Mouse (Mus musculus): ENCODE results near the gene Rrp36. TPM values are rescaled to one million over a fixed set of nuclear protein-coding genes. Genes with fewer than 3 reads are reported as not detected.
A peak's percentile ranks its signal among the peaks of the same experiment; 100 is the strongest.

Rrp36 gene
- polyA plus RNA-seq, 1 experiment from 2014 or later = 54.0 TPM

GRCm38 (mm10) chr17:46706375-46707089, 32.4 kb upstream of the Rrp36 start:
- Histone ChIP-seq H3K36me3 (replicated peaks; ENCODE audit: control insufficient read depth, insufficient read depth, low read depth, low read length) (no peaks in the 10 kb centered on the region), H3K4me1 (ENCODE audit: control insufficient read depth, insufficient read depth, low read length) (peaks cover 10% of the 10 kb centered on the region), H3K27me3 (ENCODE audit: control insufficient read depth, insufficient read depth, low read length) (no peaks in the 10 kb centered on the region), H3K27ac (replicated peaks; ENCODE audit: low read depth, low read length) (no peak overlapping the region), H3K4me2 (ENCODE audit: low read depth, low read length) (no peak overlapping the region), H3K9me3 (replicated peaks; ENCODE audit: control insufficient read depth, low read length) (no peaks in the 10 kb centered on the region), H3K4me3 (ENCODE audit: low read depth, low read length) (no peak overlapping the region), H3K9ac (replicated peaks; ENCODE audit: low read length) (no peak overlapping the region)
- 91% methylated on average over 14 of the region's 14 CpGs for WGBS
- ATAC-seq (replicated peaks; ENCODE audit: insufficient number of reproducible peaks, low FRiP score, low TSS enrichment, low read depth) = no peak
- no peak for DNase-seq (ENCODE audit: low spot score)

GRCm38 (mm10) chr17:46704887-46705835, 31.0 kb upstream of the Rrp36 start, which contains the start of gene Ppp2r5d:
Ppp2r5d (minus strand) TSS chr17:46705111.
- peak within 1 kb of the TSS; percentile 91 for H3K4me3 ChIP-seq (ENCODE audit: low read depth, low read length)
- H3K27ac ChIP-seq (replicated peaks; ENCODE audit: low read depth, low read length) = peak within 1 kb of the TSS; percentile 85
- peak within 1 kb of the TSS; percentile 90 for H3K9ac ChIP-seq (replicated peaks; ENCODE audit: low read length)
- no peaks in the 10 kb centered on the region for H3K9me3 ChIP-seq (replicated peaks; ENCODE audit: control insufficient read depth, low read length)
- DNase-seq (ENCODE audit: low spot score) (peak; percentile 99), ATAC-seq (replicated peaks; ENCODE audit: insufficient number of reproducible peaks, low FRiP score, low TSS enrichment, low read depth) (peak; percentile 94)
- no peaks in the 10 kb centered on the region for H3K36me3 ChIP-seq (replicated peaks; ENCODE audit: control insufficient read depth, insufficient read depth, low read depth, low read length)
- no peaks in the 10 kb centered on the region for H3K27me3 ChIP-seq (ENCODE audit: control insufficient read depth, insufficient read depth, low read length)
- WGBS = under 1% methylated on average over 48 of the region's 48 CpGs
- H3K4me1 ChIP-seq (ENCODE audit: control insufficient read depth, insufficient read depth, low read length) = peaks cover 10% of the 10 kb centered on the region
- H3K4me2 ChIP-seq (ENCODE audit: low read depth, low read length) = peak within 1 kb of the TSS; percentile 70

- peak overlapping the region; percentile 90 for H3K9ac ChIP-seq (replicated peaks; ENCODE audit: low read length)
- no peaks in the 10 kb centered on the region for H3K9me3 ChIP-seq (replicated peaks; ENCODE audit: control insufficient read depth, low read length)
- peak overlapping the region; percentile 69 for H3K4me2 ChIP-seq (ENCODE audit: low read depth, low read length)
- H3K36me3 ChIP-seq (replicated peaks; ENCODE audit: control insufficient read depth, insufficient read depth, low read depth, low read length) = no peaks in the 10 kb centered on the region
- DNase-seq (ENCODE audit: low spot score) (peak; percentile 28), ATAC-seq (replicated peaks; ENCODE audit: insufficient number of reproducible peaks, low FRiP score, low TSS enrichment, low read depth) (peak; percentile 79)
- H3K27ac ChIP-seq (replicated peaks; ENCODE audit: low read depth, low read length) = peak overlapping the region; percentile 85
- peaks cover 10% of the 10 kb centered on the region for H3K4me1 ChIP-seq (ENCODE audit: control insufficient read depth, insufficient read depth, low read length)
- H3K4me3 ChIP-seq (ENCODE audit: low read depth, low read length) = peak overlapping the region; percentile 91
- no peaks in the 10 kb centered on the region for H3K27me3 ChIP-seq (ENCODE audit: control insufficient read depth, insufficient read depth, low read length)
- WGBS = 6% methylated on average over 23 of the region's 41 CpGs
Measured at GRCm38 (mm10) chr17:46703971-46704886, 30.1 kb upstream of the Rrp36 start.

GRCm38 (mm10) chr17:46702506-46702905, 28.4 kb upstream of the Rrp36 start:
- Histone ChIP-seq H3K9me3 (replicated peaks; ENCODE audit: control insufficient read depth, low read length) (no peaks in the 10 kb centered on the region), H3K9ac (replicated peaks; ENCODE audit: low read length) (peak overlapping the region; percentile 90), H3K27ac (replicated peaks; ENCODE audit: low read depth, low read length) (no peak overlapping the region), H3K4me3 (ENCODE audit: low read depth, low read length) (no peak overlapping the region), H3K4me2 (ENCODE audit: low read depth, low read length) (0 out of 2 replicates have a peak overlapping the region, but pooled peaks have one; percentile 69), H3K27me3 (ENCODE audit: control insufficient read depth, insufficient read depth, low read length) (no peaks in the 10 kb centered on the region), H3K4me1 (ENCODE audit: control insufficient read depth, insufficient read depth, low read length) (peaks cover 10% of the 10 kb centered on the region), H3K36me3 (replicated peaks; ENCODE audit: control insufficient read depth, insufficient read depth, low read depth, low read length) (no peaks in the 10 kb centered on the region; the same call in 1 of the 2 replicates)
- no peak for DNase-seq (ENCODE audit: low spot score)
- 88% methylated on average over 5 of the region's 5 CpGs for WGBS
- ATAC-seq (replicated peaks; ENCODE audit: insufficient number of reproducible peaks, low FRiP score, low TSS enrichment, low read depth) = no peak

- Histone ChIP-seq H3K4me1 (ENCODE audit: control insufficient read depth, insufficient read depth, low read length) (peaks cover 10% of the 10 kb centered on the region), H3K9ac (replicated peaks; ENCODE audit: low read length) (no peak overlapping the region; the same call in 1 of the 2 replicates), H3K27me3 (ENCODE audit: control insufficient read depth, insufficient read depth, low read length) (no peaks in the 10 kb centered on the region), H3K4me3 (ENCODE audit: low read depth, low read length) (no peak overlapping the region), H3K9me3 (replicated peaks; ENCODE audit: control insufficient read depth, low read length) (no peaks in the 10 kb centered on the region), H3K4me2 (ENCODE audit: low read depth, low read length) (no peak overlapping the region), H3K27ac (replicated peaks; ENCODE audit: low read depth, low read length) (no peak overlapping the region), H3K36me3 (replicated peaks; ENCODE audit: control insufficient read depth, insufficient read depth, low read depth, low read length) (no peaks in the 10 kb centered on the region; the same call in 1 of the 2 replicates)
- ATAC-seq (replicated peaks; ENCODE audit: insufficient number of reproducible peaks, low FRiP score, low TSS enrichment, low read depth) (no peak), DNase-seq (ENCODE audit: low spot score) (no peak)
- 86% methylated on average over 12 of the region's 12 CpGs for WGBS
Measured at GRCm38 (mm10) chr17:46702100-46702499, 27.9 kb upstream of the Rrp36 start.

DNA sequence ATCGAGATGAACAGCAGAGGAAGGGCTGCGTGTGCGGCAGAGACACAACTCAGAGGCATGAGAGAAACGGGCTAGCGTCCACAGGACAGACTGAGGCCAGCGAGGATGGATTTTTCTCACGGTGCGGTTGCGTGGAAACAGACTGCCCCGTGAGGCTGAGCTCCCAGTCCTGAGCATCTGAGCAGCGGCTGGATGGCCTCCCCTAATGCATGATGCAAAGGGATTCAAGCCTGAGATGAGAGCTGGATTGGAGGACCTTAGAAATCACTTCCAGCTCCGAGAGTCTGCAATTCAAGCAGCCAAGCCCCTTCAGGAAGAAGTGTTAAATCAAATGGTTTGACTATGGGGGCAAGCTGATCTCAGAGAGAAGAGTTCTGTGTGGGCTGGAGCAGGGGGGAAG, 27.3 kb upstream of the Rrp36 start:
- Histone ChIP-seq H3K4me3 (ENCODE audit: low read depth, low read length) (no peak overlapping the region), H3K9me3 (replicated peaks; ENCODE audit: control insufficient read depth, low read length) (no peaks in the 10 kb centered on the region), H3K27me3 (ENCODE audit: control insufficient read depth, insufficient read depth, low read length) (no peaks in the 10 kb centered on the region), H3K27ac (replicated peaks; ENCODE audit: low read depth, low read length) (no peak overlapping the region), H3K36me3 (replicated peaks; ENCODE audit: control insufficient read depth, insufficient read depth, low read depth, low read length) (no peaks in the 10 kb centered on the region; the same call in 1 of the 2 replicates), H3K4me1 (ENCODE audit: control insufficient read depth, insufficient read depth, low read length) (peaks cover 10% of the 10 kb centered on the region), H3K9ac (replicated peaks; ENCODE audit: low read length) (no peak overlapping the region; the same call in 1 of the 2 replicates), H3K4me2 (ENCODE audit: low read depth, low read length) (no peak overlapping the region)
- ATAC-seq (replicated peaks; ENCODE audit: insufficient number of reproducible peaks, low FRiP score, low TSS enrichment, low read depth) (no peak), DNase-seq (ENCODE audit: low spot score) (no peak)
- 87% methylated on average over 12 of the region's 12 CpGs for WGBS

DNA sequence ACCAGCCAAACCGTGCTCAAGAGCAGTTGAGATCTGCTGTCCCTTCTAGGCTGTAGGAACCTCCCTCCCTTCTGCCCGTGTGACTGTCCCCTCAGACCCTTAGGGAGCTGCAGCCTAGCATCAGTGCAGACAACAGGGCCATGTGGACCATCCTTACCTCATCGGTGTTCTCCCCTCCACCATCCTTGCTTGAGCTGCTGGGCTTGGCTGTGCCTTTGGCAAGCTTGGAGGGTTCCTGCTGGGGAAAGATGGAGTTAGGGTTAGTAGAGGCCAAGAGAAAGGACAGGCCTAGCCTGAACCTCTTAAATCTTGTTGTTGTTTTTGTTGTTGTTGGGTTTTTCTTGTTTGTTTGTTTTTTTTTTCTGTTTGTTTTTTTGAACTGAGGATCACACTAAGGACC, 25.8 kb upstream of the Rrp36 start:
- H3K27me3 ChIP-seq (ENCODE audit: control insufficient read depth, insufficient read depth, low read length) = no peaks in the 10 kb centered on the region
- H3K9ac ChIP-seq (replicated peaks; ENCODE audit: low read length) = no peak overlapping the region
- H3K4me3 ChIP-seq (ENCODE audit: low read depth, low read length) = no peak overlapping the region
- 92% methylated on average over 3 of the region's 3 CpGs for WGBS
- ATAC-seq (replicated peaks; ENCODE audit: insufficient number of reproducible peaks, low FRiP score, low TSS enrichment, low read depth) (no peak), DNase-seq (ENCODE audit: low spot score) (no peak)
- H3K9me3 ChIP-seq (replicated peaks; ENCODE audit: control insufficient read depth, low read length) = no peaks in the 10 kb centered on the region
- H3K27ac ChIP-seq (replicated peaks; ENCODE audit: low read depth, low read length) = no peak overlapping the region
- H3K4me1 ChIP-seq (ENCODE audit: control insufficient read depth, insufficient read depth, low read length) = peaks cover 10% of the 10 kb centered on the region
- no peak overlapping the region for H3K4me2 ChIP-seq (ENCODE audit: low read depth, low read length)
- H3K36me3 ChIP-seq (replicated peaks; ENCODE audit: control insufficient read depth, insufficient read depth, low read depth, low read length) = no peaks in the 10 kb centered on the region; the same call in 1 of the 2 replicates

Data from embryonic facial prominence, embryonic 11.5 days (tissue).